Mouse (Mus musculus): ENCODE data around the gene Gli3. TPM values are rescaled to one million over a fixed set of nuclear protein-coding genes. Genes with fewer than 3 reads are reported as not detected.

The Gli3 gene
- polyA plus RNA-seq (2012; rRNA removed), result 0.90 and 1.2 TPM in 2 replicates

GRCm38 (mm10) chr13:15462830-15463491 is at the start of gene Gli3:
TSS of gene Gli3 (plus strand) at chr13:15463235.
- TF ChIP-seq POLR2A (IDR thresholded peaks at IDR 0.05; ENCODE audit: control insufficient read depth, low read depth, low read length), result no peak
- TF ChIP-seq CTCF (IDR thresholded peaks at IDR 0.05; ENCODE audit: control insufficient read depth, insufficient read depth, insufficient replicate concordance, low read depth, low read length), result no peak
- Histone ChIP-seq H3K27me3 (ENCODE audit: control insufficient read depth, insufficient read depth, low read length) (no peaks in the 10 kb centered on the region), H3K27ac (ENCODE audit: control insufficient read depth, insufficient read depth, low read depth, low read length) (no peak within 1 kb of the TSS), H3K4me1 (ENCODE audit: control insufficient read depth, insufficient read depth, low read length) (peaks cover 10% of the 10 kb centered on the region), H3K4me3 (ENCODE audit: control insufficient read depth, low read depth, low read length) (peak within 1 kb of the TSS; percentile 80), H3K36me3 (ENCODE audit: control insufficient read depth, insufficient read depth, low read length) (no peaks in the 10 kb centered on the region)

- Histone ChIP-seq H3K27ac (ENCODE audit: control insufficient read depth, insufficient read depth, low read depth, low read length) (no peak overlapping the region), H3K4me1 (ENCODE audit: control insufficient read depth, insufficient read depth, low read length) (no peaks in the 10 kb centered on the region), H3K27me3 (ENCODE audit: control insufficient read depth, insufficient read depth, low read length) (no peaks in the 10 kb centered on the region), H3K36me3 (ENCODE audit: control insufficient read depth, insufficient read depth, low read length) (no peaks in the 10 kb centered on the region), H3K4me3 (ENCODE audit: control insufficient read depth, low read depth, low read length) (no peak overlapping the region)
- TF ChIP-seq CTCF (IDR thresholded peaks at IDR 0.05; ENCODE audit: control insufficient read depth, insufficient read depth, insufficient replicate concordance, low read depth, low read length), result no peak
- no peak for TF ChIP-seq POLR2A (IDR thresholded peaks at IDR 0.05; ENCODE audit: control insufficient read depth, low read depth, low read length)
These were observed 41.8 kb upstream of the Gli3 start for GRCm38 (mm10) chr13:15421182-15421750.

- TF ChIP-seq CTCF (IDR thresholded peaks at IDR 0.05; ENCODE audit: control insufficient read depth, insufficient read depth, insufficient replicate concordance, low read depth, low read length), result no peak
- TF ChIP-seq POLR2A (IDR thresholded peaks at IDR 0.05; ENCODE audit: control insufficient read depth, low read depth, low read length), result no peak
These were observed 21.0 kb upstream of the Gli3 start for GRCm38 (mm10) chr13:15442002-15442401.

GRCm38 (mm10) chr13:15444312-15444711 is 18.7 kb upstream of the Gli3 start:
- TF ChIP-seq POLR2A (IDR thresholded peaks at IDR 0.05; ENCODE audit: control insufficient read depth, low read depth, low read length) (no peak), CTCF (IDR thresholded peaks at IDR 0.05; ENCODE audit: control insufficient read depth, insufficient read depth, insufficient replicate concordance, low read depth, low read length) (no peak)
- H3K4me3 ChIP-seq (ENCODE audit: control insufficient read depth, low read depth, low read length), result no peak overlapping the region
- no peak overlapping the region for H3K27ac ChIP-seq (ENCODE audit: control insufficient read depth, insufficient read depth, low read depth, low read length)
- H3K27me3 ChIP-seq (ENCODE audit: control insufficient read depth, insufficient read depth, low read length), result no peaks in the 10 kb centered on the region
- no peaks in the 10 kb centered on the region for H3K36me3 ChIP-seq (ENCODE audit: control insufficient read depth, insufficient read depth, low read length)
- H3K4me1 ChIP-seq (ENCODE audit: control insufficient read depth, insufficient read depth, low read length), result no peaks in the 10 kb centered on the region

More at GRCm38 (mm10) chr13:15442002-15442401, 21.0 kb upstream of the Gli3 start:
- no peaks in the 10 kb centered on the region for H3K27me3 ChIP-seq (ENCODE audit: control insufficient read depth, insufficient read depth, low read length)
- no peaks in the 10 kb centered on the region for H3K4me1 ChIP-seq (ENCODE audit: control insufficient read depth, insufficient read depth, low read length)
- H3K27ac ChIP-seq (ENCODE audit: control insufficient read depth, insufficient read depth, low read depth, low read length), result no peak overlapping the region
- no peaks in the 10 kb centered on the region for H3K36me3 ChIP-seq (ENCODE audit: control insufficient read depth, insufficient read depth, low read length)
- no peak overlapping the region for H3K4me3 ChIP-seq (ENCODE audit: control insufficient read depth, low read depth, low read length)

- TF ChIP-seq CTCF (IDR thresholded peaks at IDR 0.05; ENCODE audit: control insufficient read depth, insufficient read depth, insufficient replicate concordance, low read depth, low read length), result no peak
- TF ChIP-seq POLR2A (IDR thresholded peaks at IDR 0.05; ENCODE audit: control insufficient read depth, low read depth, low read length), result no peak
- H3K27ac ChIP-seq (ENCODE audit: control insufficient read depth, insufficient read depth, low read depth, low read length), result no peak overlapping the region
- no peaks in the 10 kb centered on the region for H3K27me3 ChIP-seq (ENCODE audit: control insufficient read depth, insufficient read depth, low read length)
- H3K4me1 ChIP-seq (ENCODE audit: control insufficient read depth, insufficient read depth, low read length), result no peaks in the 10 kb centered on the region
- H3K36me3 ChIP-seq (ENCODE audit: control insufficient read depth, insufficient read depth, low read length), result no peaks in the 10 kb centered on the region
- H3K4me3 ChIP-seq (ENCODE audit: control insufficient read depth, low read depth, low read length), result no peak overlapping the region
These were observed 17.4 kb upstream of the Gli3 start for GRCm38 (mm10) chr13:15445591-15445990.

- H3K4me3 ChIP-seq (ENCODE audit: control insufficient read depth, low read depth, low read length), result no peak overlapping the region
- no peaks in the 10 kb centered on the region for H3K4me1 ChIP-seq (ENCODE audit: control insufficient read depth, insufficient read depth, low read length)
- no peak overlapping the region for H3K27ac ChIP-seq (ENCODE audit: control insufficient read depth, insufficient read depth, low read depth, low read length)
- H3K36me3 ChIP-seq (ENCODE audit: control insufficient read depth, insufficient read depth, low read length), result no peaks in the 10 kb centered on the region
- TF ChIP-seq CTCF (IDR thresholded peaks at IDR 0.05; ENCODE audit: control insufficient read depth, insufficient read depth, insufficient replicate concordance, low read depth, low read length) (no peak), POLR2A (IDR thresholded peaks at IDR 0.05; ENCODE audit: control insufficient read depth, low read depth, low read length) (no peak)
- no peaks in the 10 kb centered on the region for H3K27me3 ChIP-seq (ENCODE audit: control insufficient read depth, insufficient read depth, low read length)
These were observed 17.0 kb upstream of the Gli3 start for GRCm38 (mm10) chr13:15446004-15446403.

- no peaks in the 10 kb centered on the region for H3K36me3 ChIP-seq (ENCODE audit: control insufficient read depth, insufficient read depth, low read length)
- H3K4me1 ChIP-seq (ENCODE audit: control insufficient read depth, insufficient read depth, low read length), result no peaks in the 10 kb centered on the region
- H3K27me3 ChIP-seq (ENCODE audit: control insufficient read depth, insufficient read depth, low read length), result no peaks in the 10 kb centered on the region
- TF ChIP-seq POLR2A (IDR thresholded peaks at IDR 0.05; ENCODE audit: control insufficient read depth, low read depth, low read length), result no peak
- TF ChIP-seq CTCF (IDR thresholded peaks at IDR 0.05; ENCODE audit: control insufficient read depth, insufficient read depth, insufficient replicate concordance, low read depth, low read length), result no peak
- no peak overlapping the region for H3K27ac ChIP-seq (ENCODE audit: control insufficient read depth, insufficient read depth, low read depth, low read length)
- no peak overlapping the region for H3K4me3 ChIP-seq (ENCODE audit: control insufficient read depth, low read depth, low read length)
These were observed 16.1 kb upstream of the Gli3 start for GRCm38 (mm10) chr13:15446782-15447564.
